Mouse (Mus musculus) G1E (cell line): ENCODE data around the gene Parp9. TPM values are rescaled to one million over a fixed set of nuclear protein-coding genes. Genes with fewer than 3 reads are reported as not detected.
"Not testable (repeated sequence)": the region's sequence is repeated elsewhere in the genome, so short reads cannot be mapped to it uniquely, and the experiment has no call there.

Experiments
- ATAC-seq: 2 replicates; pipeline ENCODE4 v1.8.0; 2016; ENCODE audit warnings: mild to moderate bottlenecking; ENCODE audit not compliant: insufficient number of reproducible peaks, poor library complexity, low FRiP score, severe bottlenecking; ENCODE audit errors: extremely low read depth
- DNase-seq: peaks from one replicate; pipeline ENCODE4 v3.0.0; 2012; ENCODE audit warnings: low spot score
- H3K27me3 ChIP-seq: 2 replicates; pipeline ENCODE4 v1.6.1; 2012; ENCODE audit warnings: mild to moderate bottlenecking, low read length, inconsistent platforms; ENCODE audit not compliant: insufficient read depth
- H3K36me3 ChIP-seq: replicated peaks from 2 replicates; pipeline ENCODE3; 2012; ENCODE audit warnings: mild to moderate bottlenecking, inconsistent platforms
- H3K4me1 ChIP-seq: 2 replicates; pipeline ENCODE4 v1.6.1; 2012; ENCODE audit warnings: low read depth, low read length, inconsistent platforms, mixed read lengths; ENCODE audit not compliant: insufficient read depth
- H3K4me3 ChIP-seq: 2 replicates; pipeline ENCODE4 v1.5.1; 2012; ENCODE audit warnings: low read depth, mild to moderate bottlenecking, inconsistent platforms, low read length, moderate library complexity, mixed read lengths
- H3K9me3 ChIP-seq: replicated peaks from 2 replicates; pipeline ENCODE4 v1.6.1; 2012; ENCODE audit warnings: inconsistent platforms
- CTCF ChIP-seq: IDR thresholded peaks from 2 replicates; pipeline ENCODE4 v1.5.1; 2012; ENCODE audit warnings: low read depth, low read length, inconsistent platforms, mixed read lengths
- GATA1 ChIP-seq: IDR thresholded peaks from 2 replicates; pipeline ENCODE4 v1.6.1; 2012; ENCODE audit warnings: borderline replicate concordance, low read length, inconsistent platforms, mixed read lengths
- GATA2 ChIP-seq: IDR thresholded peaks from 2 replicates; pipeline ENCODE4 v1.6.1; 2012; ENCODE audit warnings: low read depth, low read length, inconsistent platforms, borderline replicate concordance
- POLR2AphosphoS5 ChIP-seq: IDR thresholded peaks from 2 replicates; pipeline ENCODE4 v1.6.1; 2012; ENCODE audit warnings: low read depth, low read length, inconsistent platforms; ENCODE audit not compliant: insufficient replicate concordance
- TAL1 ChIP-seq: conservative IDR thresholded peaks from 2 replicates; pipeline ENCODE4 v1.6.1; 2012; ENCODE audit warnings: low read depth, low read length, inconsistent platforms, mixed read lengths
- polyA plus RNA-seq: library from polyadenylated mRNA; stranded (reverse); fragments of >175 nt; gene quantifications from 2 replicates; pipeline ENCODE4 v1.2.3, GENCODE M21; 2012
- total RNA-seq, 2 experiments: library from RNA; stranded (forward) in 1 of 2; stranded (reverse) in 1 of 2; fragments of 200-1000 nt in 1 of 2; fragments of >200 nt in 1 of 2; fragmentation: Nextera tagmentation in 1 of 2; gene quantifications; 2 replicates each; pipeline ENCODE4 v1.2.3; 2014 to 2017

Parp9 gene
- total RNA-seq (2014; fragmentation: Nextera tagmentation): 13.5 and 15.2 TPM in 2 replicates
- total RNA-seq (2017): 32.8 and 36.4 TPM in 2 replicates
- polyA plus RNA-seq: 1.6 and 2.1 TPM in 2 replicates

DNA sequence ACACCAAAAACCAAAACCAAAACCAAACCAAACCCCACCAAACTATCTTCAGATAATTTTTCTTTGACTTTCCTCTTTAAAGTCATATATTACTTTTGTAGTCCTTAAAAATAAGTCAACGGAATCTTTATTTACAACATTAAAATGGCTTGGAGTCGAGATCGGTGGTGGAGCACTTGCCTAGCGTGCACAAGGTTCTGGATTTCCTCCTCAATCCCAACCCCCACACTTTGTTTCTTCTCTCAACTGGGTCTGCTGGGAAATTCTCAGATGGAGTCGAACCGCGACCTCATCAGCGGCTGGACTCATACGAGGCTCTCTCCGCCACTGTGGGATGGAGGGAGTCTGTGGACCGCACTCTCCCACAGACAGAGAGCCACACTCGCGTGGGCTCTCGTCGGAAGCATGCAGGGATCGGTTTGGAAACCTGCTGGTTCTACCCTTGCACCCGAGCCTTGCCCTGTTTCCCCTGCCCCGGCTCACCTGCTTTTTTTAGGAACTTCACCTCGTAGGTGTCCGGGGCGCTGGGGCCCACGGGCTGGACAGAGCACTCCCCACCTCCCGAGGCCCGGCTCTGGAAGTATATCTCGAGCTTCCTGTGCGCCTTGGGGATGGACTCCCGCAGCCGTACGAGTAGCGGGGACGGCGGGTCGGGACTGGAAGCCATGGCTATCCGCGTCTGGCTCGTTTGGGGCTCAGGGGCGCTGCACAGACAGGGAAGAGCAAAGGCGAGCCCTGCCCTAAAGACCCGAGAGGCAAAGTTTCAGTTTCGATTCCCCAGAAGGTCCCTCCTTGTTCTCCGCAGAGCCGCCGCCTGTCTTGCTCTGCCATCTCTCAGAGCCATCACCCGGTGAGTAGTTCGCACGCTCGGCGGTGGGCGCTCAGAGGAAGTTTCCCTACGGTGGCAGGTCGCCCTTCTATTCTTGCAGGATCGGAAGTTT, at the start of gene Parp9, which contains the start of gene Dtx3l:
Gene Parp9, plus strand, starts transcription at position 260 of the 941 bp plus-strand sequence.
Gene Dtx3l, minus strand, starts transcription at position 941 of the 941 bp plus-strand sequence.
- H3K27me3 ChIP-seq: no peaks in the 10 kb centered on the region
- H3K36me3 ChIP-seq: peaks cover 52% of the 10 kb centered on the region
- ATAC-seq: no peak

GRCm38 (mm10) chr16:35888910-35889309, 49.4 kb upstream of the Parp9 start:
- no peaks in the 10 kb centered on the region for H3K36me3 ChIP-seq
- ATAC-seq (no peak), DNase-seq (no peak)
- TF ChIP-seq GATA1: no peak
- no peak for TF ChIP-seq GATA2
- no peak for TF ChIP-seq POLR2AphosphoS5
- TF ChIP-seq TAL1: no peak
- no peak for TF ChIP-seq CTCF
- peaks cover 16% of the 10 kb centered on the region for H3K4me1 ChIP-seq
- no peak overlapping the region for H3K4me3 ChIP-seq
- H3K27me3 ChIP-seq: peaks cover 7% of the 10 kb centered on the region; the same call in 1 of the 2 replicates
- H3K9me3 ChIP-seq: no peaks in the 10 kb centered on the region

More for the DNA sequence above, at the start of gene Parp9, which contains the start of gene Dtx3l:
- DNase-seq: peak; percentile 50
- Histone ChIP-seq H3K9me3 (no peaks in the 10 kb centered on the region), H3K4me3 (peak within 1 kb of the TSS; percentile 84), H3K4me1 (peaks cover 30% of the 10 kb centered on the region)
- TF ChIP-seq TAL1 (no peak), POLR2AphosphoS5 (no peak), CTCF (no peak), GATA2 (no peak), GATA1 (no peak)

- H3K4me1 ChIP-seq: peaks cover 14% of the 10 kb centered on the region
- peaks cover 7% of the 10 kb centered on the region; the same call in 1 of the 2 replicates for H3K27me3 ChIP-seq
- ATAC-seq: no peak
- H3K36me3 ChIP-seq: no peaks in the 10 kb centered on the region
- H3K4me3 ChIP-seq: no peak overlapping the region
- DNase-seq: no peak
- TF ChIP-seq GATA2 (no peak), CTCF (peak; percentile 31; the same call in 1 of the 2 replicates)
- H3K9me3 ChIP-seq: no peaks in the 10 kb centered on the region
These were observed 47.6 kb upstream of the Parp9 start for GRCm38 (mm10) chr16:35890645-35891044.

DNA sequence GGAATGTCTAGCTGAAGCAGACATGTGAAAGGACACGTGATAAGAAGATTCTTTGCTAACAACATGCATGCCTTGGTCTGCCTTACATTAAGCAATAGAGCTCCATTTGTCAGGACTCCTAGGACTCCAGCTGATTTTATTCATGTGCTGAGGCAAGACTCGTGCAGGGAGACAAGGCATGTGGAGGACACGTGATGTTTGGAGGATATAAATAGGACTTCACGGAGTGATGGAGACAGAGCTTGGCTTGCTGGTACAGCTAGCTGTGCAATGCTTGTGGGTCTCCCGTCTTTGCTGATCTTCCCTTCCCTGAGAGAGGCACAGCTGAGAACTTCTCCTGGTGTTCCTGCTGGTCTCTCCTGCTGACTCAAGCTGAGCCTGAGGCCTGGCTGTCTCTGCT, 46.7 kb upstream of the Parp9 start:
- peaks cover 14% of the 10 kb centered on the region for H3K4me1 ChIP-seq
- not testable (repeated sequence) for ATAC-seq, H3K9me3 ChIP-seq, H3K36me3 ChIP-seq, H3K4me3 ChIP-seq, DNase-seq, H3K27me3 ChIP-seq

GRCm38 (mm10) chr16:35894997-35895396, 43.3 kb upstream of the Parp9 start:
- Histone ChIP-seq H3K27me3 (peaks cover 7% of the 10 kb centered on the region; the same call in 1 of the 2 replicates), H3K4me1 (peaks cover 4% of the 10 kb centered on the region), H3K36me3 (no peaks in the 10 kb centered on the region), H3K9me3 (no peaks in the 10 kb centered on the region), H3K4me3 (no peak overlapping the region)
- TF ChIP-seq TAL1: no peak
- no peak for TF ChIP-seq POLR2AphosphoS5
- no peak for TF ChIP-seq CTCF
- no peak for TF ChIP-seq GATA1
- no peak for TF ChIP-seq GATA2
- no peak for ATAC-seq
- DNase-seq: no peak

GRCm38 (mm10) chr16:35900541-35900940, 37.7 kb upstream of the Parp9 start:
- no peak for TF ChIP-seq GATA1
- TF ChIP-seq TAL1: no peak
- no peak for TF ChIP-seq CTCF
- TF ChIP-seq POLR2AphosphoS5: no peak
- no peak for TF ChIP-seq GATA2
- peaks cover 5% of the 10 kb centered on the region for H3K9me3 ChIP-seq
- peaks cover 22% of the 10 kb centered on the region for H3K4me1 ChIP-seq
- H3K4me3 ChIP-seq: no peak overlapping the region
- ATAC-seq: no peak
- no peak for DNase-seq
- H3K36me3 ChIP-seq: no peaks in the 10 kb centered on the region
- no peaks in the 10 kb centered on the region for H3K27me3 ChIP-seq
